Mouse (Mus musculus) ES-Bruce4 (cell line): Measurements from ENCODE around the gene Prkar2a. TPM values are rescaled to one million over a fixed set of nuclear protein-coding genes. Genes with fewer than 3 reads are reported as not detected.

ENCODE experiments used
- H3K27ac ChIP-seq: 2 replicates; pipeline ENCODE4 v1.5.1; 2012; ENCODE audit warnings: low read length, inconsistent platforms; ENCODE audit not compliant: insufficient read depth
- H3K27me3 ChIP-seq: 2 replicates; pipeline ENCODE4 v1.6.1; 2012; ENCODE audit warnings: mild to moderate bottlenecking, low read length, inconsistent platforms; ENCODE audit not compliant: control insufficient read depth, poor library complexity, insufficient read depth, severe bottlenecking
- H3K36me3 ChIP-seq: 2 replicates; pipeline ENCODE4 v1.6.1; 2012; ENCODE audit warnings: inconsistent platforms, mild to moderate bottlenecking, low read length, moderate library complexity; ENCODE audit not compliant: control insufficient read depth, poor library complexity, insufficient read depth, severe bottlenecking
- H3K4me1 ChIP-seq: one replicate; pipeline ENCODE4 v1.8.1; 2011; ENCODE audit warnings: low read length; ENCODE audit not compliant: control insufficient read depth, insufficient read depth
- H3K4me3 ChIP-seq: 2 replicates; pipeline ENCODE4 v1.5.1; 2011; ENCODE audit warnings: low read depth, mild to moderate bottlenecking, low read length
- H3K9ac ChIP-seq: 2 replicates; pipeline ENCODE4 v1.6.1; 2012; ENCODE audit warnings: low read depth, mild to moderate bottlenecking, inconsistent platforms; ENCODE audit not compliant: poor library complexity, severe bottlenecking
- H3K9me3 ChIP-seq: replicated peaks from 2 replicates; pipeline ENCODE4 v1.6.1; 2012; ENCODE audit warnings: mild to moderate bottlenecking, low read length, inconsistent platforms; ENCODE audit not compliant: control insufficient read depth, poor library complexity, insufficient read depth, severe bottlenecking
- CTCF ChIP-seq: IDR thresholded peaks from one replicate; pipeline ENCODE4 v1.8.1; 2011; ENCODE audit warnings: low read depth, low read length
- EP300 ChIP-seq: IDR thresholded peaks from 2 replicates; pipeline ENCODE4 v1.6.1; 2011; ENCODE audit warnings: low read depth, low read length; ENCODE audit not compliant: insufficient read depth
- POLR2A ChIP-seq: IDR thresholded peaks from one replicate; pipeline ENCODE4 v1.8.1; 2011; ENCODE audit warnings: low read length; ENCODE audit not compliant: insufficient read depth
- polyA plus RNA-seq: library from polyadenylated mRNA; stranded (reverse); fragments of >200 nt; gene quantifications from 2 replicates; pipeline ENCODE4 v1.2.4, GENCODE M21; 2011; ENCODE audit warnings: low read depth; ENCODE audit not compliant: missing spikeins, insufficient read depth, insufficient read length

The Prkar2a gene
- polyA plus RNA-seq, 1 experiment: 72.2 TPM

- Histone ChIP-seq H3K36me3 (no peaks in the 10 kb centered on the region; the same call in 1 of the 2 replicates), H3K4me1 (peaks cover 2% of the 10 kb centered on the region), H3K9ac (no peak overlapping the region), H3K27me3 (no peaks in the 10 kb centered on the region), H3K27ac (peak overlapping the region; percentile 86), H3K4me3 (no peak overlapping the region), H3K9me3 (no peaks in the 10 kb centered on the region)
- TF ChIP-seq EP300: no peak
These were observed 13.4 kb downstream of the Prkar2a start for GRCm38 (mm10) chr9:108702476-108702875.

GRCm38 (mm10) chr9:108703373-108704110, 14.4 kb downstream of the Prkar2a start:
- Histone ChIP-seq H3K27ac (peak overlapping the region; percentile 75), H3K4me3 (no peak overlapping the region), H3K36me3 (no peaks in the 10 kb centered on the region; the same call in 1 of the 2 replicates), H3K27me3 (no peaks in the 10 kb centered on the region), H3K4me1 (peaks cover 2% of the 10 kb centered on the region), H3K9me3 (no peaks in the 10 kb centered on the region), H3K9ac (no peak overlapping the region)
- TF ChIP-seq CTCF (no peak), POLR2A (no peak), EP300 (peak; percentile 72)

- Histone ChIP-seq H3K9me3 (no peaks in the 10 kb centered on the region), H3K9ac (0 out of 2 replicates have a peak overlapping the region, but pooled peaks have one; percentile 0), H3K27me3 (no peaks in the 10 kb centered on the region), H3K27ac (peak overlapping the region; percentile 42), H3K4me3 (no peak overlapping the region), H3K4me1 (peaks cover 2% of the 10 kb centered on the region), H3K36me3 (no peaks in the 10 kb centered on the region; the same call in 1 of the 2 replicates)
- TF ChIP-seq EP300 (no peak), POLR2A (no peak), CTCF (no peak)
These were observed 15.5 kb downstream of the Prkar2a start for GRCm38 (mm10) chr9:108704591-108704990.

- Histone ChIP-seq H3K27ac (no peak overlapping the region), H3K9me3 (no peaks in the 10 kb centered on the region), H3K9ac (no peak overlapping the region), H3K36me3 (no peaks in the 10 kb centered on the region; the same call in 1 of the 2 replicates), H3K4me1 (peaks cover 3% of the 10 kb centered on the region), H3K4me3 (no peak overlapping the region), H3K27me3 (no peaks in the 10 kb centered on the region)
- TF ChIP-seq POLR2A: no peak
- no peak for TF ChIP-seq CTCF
- no peak for TF ChIP-seq EP300
These were observed 18.1 kb downstream of the Prkar2a start for GRCm38 (mm10) chr9:108707212-108707611.

- no peaks in the 10 kb centered on the region for H3K27me3 ChIP-seq
- no peak for TF ChIP-seq CTCF
- TF ChIP-seq EP300: no peak
- TF ChIP-seq POLR2A: no peak
- peaks cover 3% of the 10 kb centered on the region for H3K4me1 ChIP-seq
- H3K9ac ChIP-seq: no peak overlapping the region
- no peak overlapping the region for H3K27ac ChIP-seq
- no peaks in the 10 kb centered on the region; the same call in 1 of the 2 replicates for H3K36me3 ChIP-seq
- H3K9me3 ChIP-seq: no peaks in the 10 kb centered on the region
- no peak overlapping the region for H3K4me3 ChIP-seq
These were observed 19.7 kb downstream of the Prkar2a start for GRCm38 (mm10) chr9:108708833-108709232.

GRCm38 (mm10) chr9:108710767-108711166, 21.7 kb downstream of the Prkar2a start:
- H3K4me3 ChIP-seq: no peak overlapping the region
- H3K27ac ChIP-seq: no peak overlapping the region

More at GRCm38 (mm10) chr9:108710767-108711166, 21.7 kb downstream of the Prkar2a start:
- no peaks in the 10 kb centered on the region for H3K27me3 ChIP-seq
- H3K4me1 ChIP-seq: peaks cover 3% of the 10 kb centered on the region
- no peaks in the 10 kb centered on the region; the same call in 1 of the 2 replicates for H3K36me3 ChIP-seq
- H3K9ac ChIP-seq: no peak overlapping the region
- TF ChIP-seq POLR2A (no peak), EP300 (0 out of 2 replicates have a peak, but pooled peaks have one; percentile 12)
- no peaks in the 10 kb centered on the region for H3K9me3 ChIP-seq
